Comparison of ENCODE assay signal across 13 mouse cellular contexts in the genomic region with DNA sequence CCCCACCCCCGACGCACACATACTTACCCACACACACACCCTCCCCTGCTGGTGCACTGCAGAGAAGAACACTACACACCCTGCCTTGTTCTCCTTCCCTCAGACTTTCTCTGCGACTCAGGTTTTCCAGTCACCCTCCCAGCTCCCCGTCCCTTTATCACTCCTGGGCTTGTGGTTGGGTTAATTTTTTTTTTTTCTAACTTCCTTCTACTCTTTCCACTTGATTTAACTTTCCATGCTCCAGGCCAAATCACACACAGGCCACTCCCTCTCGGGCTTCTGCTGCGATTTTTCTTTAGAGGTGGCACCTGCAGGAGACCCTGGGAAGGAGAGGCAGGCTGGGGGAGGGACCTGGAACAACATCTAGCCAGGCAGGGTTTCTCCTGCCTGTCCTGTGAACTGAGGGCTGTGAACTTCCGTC. TPM values are rescaled to one million over a fixed set of nuclear protein-coding genes. Genes with fewer than 3 reads are reported as not detected.
DNase-seq lines count a peak whose midpoint lies in the region; ATAC-seq and TF ChIP-seq lines count a peak whose summit lies in the region.
"Had no signal": no experiment of that assay in that cellular context is flagged by ENCODE, and none has a peak within 500 bp of the region (broad histone marks: within the 10 kb centered on the region; RNA-seq: fewer than 3 reads in every experiment).

No protein-coding gene starts in this region.

- TF ChIP-seq CTCF in intestine, postnatal 0 days (IDR thresholded peaks at IDR 0.05; ENCODE audit: low read depth) = no peak

- no peaks in the 10 kb centered on the region for H3K36me3 ChIP-seq in heart, embryonic 13.5 days
- no peaks in the 10 kb centered on the region for H3K36me3 ChIP-seq in intestine, postnatal 0 days (ENCODE audit: control insufficient read depth, insufficient read depth)
- H3K36me3 ChIP-seq in limb, embryonic 13.5 days = no peaks in the 10 kb centered on the region
- H3K36me3 ChIP-seq in forebrain, embryonic 10.5 days (replicated peaks) = no peaks in the 10 kb centered on the region
- H3K36me3 ChIP-seq: embryonic facial prominence, embryonic 15.5 days; liver, embryonic 13.5 days had no signal

- H3K4me1 ChIP-seq in heart, embryonic 13.5 days = peaks cover 15% of the 10 kb centered on the region
- no peaks in the 10 kb centered on the region for H3K4me1 ChIP-seq in intestine, postnatal 0 days (replicated peaks; ENCODE audit: control insufficient read depth, insufficient read depth, low read length)
- H3K4me1 ChIP-seq in limb, embryonic 13.5 days = peaks cover 19% of the 10 kb centered on the region
- H3K4me1 ChIP-seq in forebrain, embryonic 10.5 days = peaks cover 24% of the 10 kb centered on the region
- H3K4me1 ChIP-seq: liver, embryonic 13.5 days had no signal

- no peak overlapping the region for H3K4me2 ChIP-seq in heart, embryonic 13.5 days
- no peak overlapping the region for H3K4me2 ChIP-seq in intestine, postnatal 0 days (replicated peaks; ENCODE audit: low read depth)
- no peak overlapping the region for H3K4me2 ChIP-seq in limb, embryonic 13.5 days (replicated peaks)
- H3K4me2 ChIP-seq: embryonic facial prominence, embryonic 15.5 days; liver, embryonic 13.5 days had no signal

- H3K4me3 ChIP-seq in heart, embryonic 13.5 days = no peak overlapping the region
- no peak overlapping the region for H3K4me3 ChIP-seq in intestine, postnatal 0 days (ENCODE audit: low read depth, low read length)
- H3K4me3 ChIP-seq in limb, embryonic 13.5 days = no peak overlapping the region
- no peak overlapping the region for H3K4me3 ChIP-seq in forebrain, embryonic 10.5 days
- H3K4me3 ChIP-seq: embryonic facial prominence, embryonic 15.5 days; liver, embryonic 13.5 days had no signal

- H3K27ac ChIP-seq in heart, embryonic 13.5 days (replicated peaks) = no peak overlapping the region
- no peak overlapping the region for H3K27ac ChIP-seq in intestine, postnatal 0 days (ENCODE audit: low read depth, low read length)
- peak overlapping the region; percentile 11; the same call in 1 of the 2 replicates for H3K27ac ChIP-seq in limb, embryonic 13.5 days
- no peak overlapping the region for H3K27ac ChIP-seq in forebrain, embryonic 10.5 days
- H3K27ac ChIP-seq: embryonic facial prominence, embryonic 15.5 days; liver, embryonic 13.5 days had no signal

- WGBS in heart, embryonic 13.5 days = 52% methylated on average over 7 of the region's 7 CpGs
- 23% methylated on average over 7 of the region's 7 CpGs for WGBS in intestine, postnatal 0 days
- 51% methylated on average over 7 of the region's 7 CpGs for WGBS in limb, embryonic 13.5 days
- 56% methylated on average over 7 of the region's 7 CpGs for WGBS in forebrain, embryonic 10.5 days

- no peak for DNase-seq in heart, adult 11 months
- DNase-seq in 3T3-L1 (ENCODE audit: low read depth, low spot score) = peak; percentile 39
- DNase-seq in forebrain, embryonic 10.5 days (ENCODE audit: extremely low spot score, low spot score) = no peak
- no peak for DNase-seq in thymus, postnatal 4 days
- DNase-seq: cerebellum, adult 18-20 months; gastrocnemius, postnatal 10 days; liver, embryonic 13.5 days; right cerebral cortex, adult 18-20 months had no signal

- no peak overlapping the region for H3K9ac ChIP-seq in heart, embryonic 13.5 days
- H3K9ac ChIP-seq in intestine, postnatal 0 days (ENCODE audit: low read depth, low read length) = no peak overlapping the region
- no peak overlapping the region for H3K9ac ChIP-seq in limb, embryonic 13.5 days
- H3K9ac ChIP-seq: embryonic facial prominence, embryonic 15.5 days; liver, embryonic 13.5 days had no signal

- ATAC-seq in heart, embryonic 13.5 days (ENCODE audit: extremely low read depth, insufficient number of reproducible peaks, low FRiP score, low TSS enrichment) = peak; percentile 43; the same call in 1 of the 2 replicates
- peak; percentile 51 for ATAC-seq in intestine, postnatal 0 days
- ATAC-seq in limb, embryonic 13.5 days (ENCODE audit: low FRiP score, low read depth) = no peak; the same call in 1 of the 2 replicates
- ATAC-seq in megakaryocyte progenitor cell, adult 5-6 weeks (replicated peaks; ENCODE audit: poor library complexity) = no peak

- H3K27me3 ChIP-seq in heart, embryonic 13.5 days (replicated peaks) = no peaks in the 10 kb centered on the region
- H3K27me3 ChIP-seq in intestine, postnatal 0 days (replicated peaks; ENCODE audit: control insufficient read depth, insufficient read depth, low read length) = no peaks in the 10 kb centered on the region
- no peaks in the 10 kb centered on the region for H3K27me3 ChIP-seq in limb, embryonic 13.5 days
- H3K27me3 ChIP-seq in forebrain, embryonic 10.5 days (ENCODE audit: poor library complexity, severe bottlenecking) = no peaks in the 10 kb centered on the region
- H3K27me3 ChIP-seq: embryonic facial prominence, embryonic 15.5 days; liver, embryonic 13.5 days had no signal

- H3K9me3 ChIP-seq in heart, embryonic 13.5 days = no peaks in the 10 kb centered on the region
- no peaks in the 10 kb centered on the region for H3K9me3 ChIP-seq in intestine, postnatal 0 days (ENCODE audit: control insufficient read depth)
- H3K9me3 ChIP-seq in limb, embryonic 13.5 days = no peaks in the 10 kb centered on the region
- no peaks in the 10 kb centered on the region for H3K9me3 ChIP-seq in forebrain, embryonic 10.5 days
- H3K9me3 ChIP-seq: embryonic facial prominence, embryonic 15.5 days; liver, embryonic 13.5 days had no signal

RNA-seq across cellular contexts. Expression of a gene that starts 24.7 kb away (rescaled TPM):
- polyA plus RNA-seq in heart, embryonic 13.5 days (2015; fragmentation: Nextera tagmentation; extraction: Ambion mirVana) = 21.5 and 22.7 TPM in 2 replicates
- polyA plus RNA-seq in intestine, postnatal 0 days (2015; fragmentation: Nextera tagmentation; extraction: Ambion mirVana) = 32.3 and 35.4 TPM in 2 replicates
- polyA plus RNA-seq in limb, embryonic 13.5 days (2015; fragmentation: Nextera tagmentation; extraction: Ambion mirVana) = 29.4 and 33.4 TPM in 2 replicates
- 55.6 and 65.0 TPM in 2 replicates for total RNA-seq in megakaryocyte progenitor cell, adult 5-6 weeks (2015)
- 18.6 and 21.9 TPM in 2 replicates for total RNA-seq in megakaryocyte progenitor cell, adult 5-6 weeks (2017)
- polyA plus RNA-seq in forebrain, embryonic 10.5 days (2016; fragmentation: Nextera tagmentation; extraction: Ambion mirVana) = 36.7 and 36.8 TPM in 2 replicates

Comparison
In these comparisons a context has a peak if more than half of its experiments do, and no peak if none do; other contexts are left out.
1. ATAC-seq: peak in heart, embryonic 13.5 days (single experiment) and intestine, postnatal 0 days (single experiment); none in limb, embryonic 13.5 days (single experiment) and megakaryocyte progenitor cell, adult 5-6 weeks (single experiment).